Mouse (Mus musculus) thymus, postnatal 10 days (tissue): ENCODE measurements around the gene Oaz1.

Experiments used
- DNase-seq, 2 experiments: peaks; one replicate each; pipeline ENCODE4 v3.0.0; 2021; ENCODE audit warnings: low spot score in 2 of 2

The Oaz1 gene

DNA sequence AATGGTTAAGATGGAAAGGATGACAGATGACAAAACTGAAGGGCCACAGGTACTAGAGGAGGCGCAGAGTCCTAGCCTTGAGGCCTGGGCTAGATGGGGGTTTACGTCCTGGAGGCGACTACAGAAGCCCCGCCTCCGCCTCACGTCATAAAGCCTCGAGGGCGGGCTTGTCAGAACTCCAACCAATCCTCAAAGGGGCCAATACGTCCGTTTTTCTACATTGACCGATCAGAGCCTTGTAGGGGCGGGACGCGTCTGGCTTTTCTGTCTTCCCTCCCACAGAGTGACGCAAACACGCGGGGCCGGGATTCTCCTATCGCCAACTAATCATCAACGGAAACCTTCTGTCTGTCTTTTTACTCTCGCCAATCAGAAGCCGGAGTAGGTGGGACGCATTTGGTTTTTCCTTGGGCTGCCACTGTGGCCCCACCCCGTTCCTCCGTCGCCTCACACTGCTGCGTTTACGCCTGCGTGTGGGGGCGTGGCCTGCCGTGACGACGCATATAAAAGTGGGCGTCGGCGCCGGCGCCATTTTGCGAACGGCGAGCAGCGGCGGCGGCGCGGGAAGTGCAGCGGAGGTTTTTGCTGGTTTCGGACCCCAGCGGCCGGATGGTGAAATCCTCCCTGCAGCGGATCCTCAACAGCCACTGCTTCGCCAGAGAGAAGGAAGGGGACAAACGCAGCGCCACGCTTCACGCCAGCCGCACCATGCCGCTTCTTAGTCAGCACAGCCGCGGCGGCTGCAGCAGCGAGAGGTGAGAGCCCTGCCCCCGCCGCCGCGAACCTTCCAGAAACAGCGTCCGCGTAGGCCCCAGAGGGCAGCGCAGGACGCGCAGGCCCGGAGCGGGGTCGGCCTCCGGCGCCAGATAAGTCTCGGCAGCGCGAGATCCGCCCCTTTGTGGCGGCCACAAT is at the start of gene Oaz1:
Gene Oaz1 (plus strand): TSS at position 506 of the 912 bp plus-strand sequence.
- DNase-seq = peak; percentile 98 to 99

DNA sequence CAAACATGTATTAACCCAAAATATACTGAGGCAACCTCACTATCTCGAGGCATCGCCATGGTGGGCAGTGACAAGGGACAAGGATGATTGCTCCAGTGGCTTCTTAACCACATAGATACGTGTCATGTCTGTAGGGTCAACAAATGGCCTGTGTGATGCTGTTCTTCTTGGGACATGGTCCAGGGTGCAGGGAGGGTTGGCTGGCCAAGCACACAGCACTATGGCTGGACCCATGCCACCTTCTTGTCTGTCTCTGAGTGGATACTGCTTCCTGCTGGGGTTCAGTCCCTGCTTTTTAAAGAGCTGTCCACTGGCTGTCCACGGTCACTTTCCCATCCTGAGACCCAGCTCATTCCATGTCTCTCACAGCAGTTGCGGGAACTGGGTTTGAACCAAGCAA is 49.3 kb upstream of the Oaz1 start:
- no peak for DNase-seq

DNA sequence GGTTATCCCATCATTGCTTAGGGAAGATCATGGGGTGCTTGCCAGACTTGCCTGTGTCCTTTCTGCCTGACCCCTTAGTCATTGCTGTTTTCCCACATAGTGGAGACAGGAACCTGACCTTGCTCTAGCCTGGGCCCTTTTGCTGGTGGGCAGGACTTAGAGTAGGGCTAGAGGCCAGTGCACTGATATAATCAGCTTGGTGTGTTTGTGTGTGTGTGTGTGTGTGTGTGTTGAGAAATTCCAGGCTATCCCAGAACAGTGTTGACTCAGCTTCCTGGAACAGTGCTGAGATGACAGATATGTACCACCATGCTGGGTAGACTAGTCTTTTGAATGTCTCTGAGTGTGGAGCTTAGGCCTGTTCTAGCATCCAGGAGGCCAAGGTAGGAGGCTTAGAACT is 46.9 kb upstream of the Oaz1 start:
- no peak for DNase-seq

DNA sequence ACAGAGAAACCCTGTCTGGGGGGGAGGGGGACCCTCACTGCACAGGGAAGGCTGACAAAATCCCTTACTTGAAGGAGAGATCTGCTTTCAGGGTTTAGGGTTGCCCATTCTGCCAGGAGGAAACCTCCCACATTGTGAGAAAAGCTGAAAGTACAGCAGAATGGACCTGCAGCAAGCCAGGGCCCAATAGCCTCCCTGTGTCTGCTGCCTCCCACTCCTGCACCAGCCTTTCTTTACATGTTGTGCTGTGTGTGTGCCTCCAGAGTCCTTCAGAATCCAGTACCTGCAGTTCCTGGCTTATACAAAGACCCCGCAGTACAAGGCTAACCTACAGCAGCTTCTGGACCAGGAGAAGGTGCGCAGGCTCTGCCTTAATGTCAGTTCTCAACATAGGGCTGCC is 42.2 kb upstream of the Oaz1 start:
- DNase-seq = no peak

DNA sequence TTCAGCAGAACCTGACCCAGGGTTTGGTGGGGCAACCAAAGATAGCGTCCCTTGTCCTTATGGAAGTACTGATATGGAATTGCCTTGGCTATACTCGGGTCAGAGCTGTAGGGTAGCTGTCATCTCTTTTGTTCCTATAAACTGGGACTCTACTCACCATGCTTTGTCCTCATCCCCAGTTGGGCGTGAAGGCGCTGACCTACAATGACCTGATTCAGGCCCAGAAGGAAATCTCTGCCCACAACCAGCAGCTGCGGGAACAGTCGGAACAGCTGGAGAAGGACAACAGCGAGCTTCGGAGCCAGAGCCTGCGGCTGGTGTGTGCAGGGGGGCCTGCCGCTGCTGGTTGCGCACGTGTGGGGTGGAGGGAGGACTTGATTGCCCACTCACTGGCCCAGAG is 41.6 kb upstream of the Oaz1 start:
- no peak for DNase-seq

DNA sequence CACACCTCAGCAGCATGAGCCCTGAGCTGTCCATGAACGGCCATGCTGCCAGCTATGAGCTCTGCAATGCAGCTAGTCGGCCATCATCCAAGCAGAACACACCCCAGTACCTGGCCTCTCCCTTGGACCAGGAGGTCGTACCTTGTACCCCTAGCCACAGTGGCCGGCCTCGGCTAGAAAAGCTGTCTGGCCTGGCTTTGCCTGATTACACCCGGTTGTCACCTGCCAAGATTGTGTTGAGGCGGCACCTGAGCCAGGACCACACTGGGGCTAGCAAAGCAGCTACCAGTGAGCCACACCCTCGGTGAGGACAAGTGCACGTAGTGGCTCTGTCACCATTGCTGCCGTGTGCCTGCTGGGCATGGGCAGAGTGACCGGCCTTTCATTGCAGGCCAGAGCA is 40.5 kb upstream of the Oaz1 start:
- no peak for DNase-seq

DNA sequence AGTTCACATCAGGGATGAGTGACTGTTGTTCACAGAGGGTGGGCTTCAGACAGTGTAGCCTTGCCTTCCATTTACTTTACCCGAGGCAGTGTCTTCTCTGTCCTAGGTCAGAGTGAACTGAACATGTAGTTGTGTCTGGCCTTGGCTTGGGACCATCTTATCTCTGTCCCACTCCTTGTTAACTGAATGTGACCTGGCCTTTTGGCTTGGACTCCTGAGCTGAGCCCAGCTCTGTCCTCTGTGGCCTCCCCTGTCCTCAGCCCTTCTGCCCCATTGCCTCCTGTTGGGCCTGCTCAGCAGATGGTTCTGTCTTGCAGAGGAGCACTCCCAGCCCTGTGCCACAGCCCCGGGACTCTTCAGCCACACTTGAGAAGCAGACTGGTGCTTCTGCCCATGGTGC is 38.9 kb upstream of the Oaz1 start:
- no peak for DNase-seq

DNA sequence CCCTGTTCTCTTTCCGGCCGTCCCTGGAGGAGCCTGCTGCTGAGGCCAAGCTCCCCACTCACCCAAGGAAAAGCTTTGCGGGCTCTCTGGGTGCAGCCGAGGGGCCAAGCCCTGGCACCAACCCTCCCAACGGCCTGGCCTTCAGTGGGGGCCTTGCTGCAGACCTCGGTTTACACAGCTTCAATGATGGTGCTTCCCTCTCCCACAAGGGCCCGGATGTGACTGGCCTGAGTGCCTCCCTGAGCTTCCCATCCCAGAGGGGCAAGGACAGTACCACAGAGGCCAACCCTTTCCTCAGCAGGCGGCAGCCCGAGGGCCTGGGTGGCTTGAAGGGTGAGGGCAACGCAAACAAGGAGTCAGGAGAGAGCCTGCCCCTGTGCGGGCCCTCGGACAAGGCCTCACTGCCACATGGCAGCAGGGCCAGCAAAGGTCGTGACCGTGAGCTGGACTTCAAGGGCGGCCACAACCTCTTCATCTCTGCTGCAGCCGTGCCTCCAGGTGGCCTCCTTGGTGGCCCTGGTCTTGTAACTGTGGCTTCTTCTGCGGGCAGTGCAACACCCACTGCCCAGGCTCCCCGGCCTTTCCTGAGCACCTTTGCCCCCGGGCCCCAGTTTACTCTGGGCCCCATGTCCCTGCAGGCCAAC is 35.6 kb upstream of the Oaz1 start:
- DNase-seq = no peak

DNA sequence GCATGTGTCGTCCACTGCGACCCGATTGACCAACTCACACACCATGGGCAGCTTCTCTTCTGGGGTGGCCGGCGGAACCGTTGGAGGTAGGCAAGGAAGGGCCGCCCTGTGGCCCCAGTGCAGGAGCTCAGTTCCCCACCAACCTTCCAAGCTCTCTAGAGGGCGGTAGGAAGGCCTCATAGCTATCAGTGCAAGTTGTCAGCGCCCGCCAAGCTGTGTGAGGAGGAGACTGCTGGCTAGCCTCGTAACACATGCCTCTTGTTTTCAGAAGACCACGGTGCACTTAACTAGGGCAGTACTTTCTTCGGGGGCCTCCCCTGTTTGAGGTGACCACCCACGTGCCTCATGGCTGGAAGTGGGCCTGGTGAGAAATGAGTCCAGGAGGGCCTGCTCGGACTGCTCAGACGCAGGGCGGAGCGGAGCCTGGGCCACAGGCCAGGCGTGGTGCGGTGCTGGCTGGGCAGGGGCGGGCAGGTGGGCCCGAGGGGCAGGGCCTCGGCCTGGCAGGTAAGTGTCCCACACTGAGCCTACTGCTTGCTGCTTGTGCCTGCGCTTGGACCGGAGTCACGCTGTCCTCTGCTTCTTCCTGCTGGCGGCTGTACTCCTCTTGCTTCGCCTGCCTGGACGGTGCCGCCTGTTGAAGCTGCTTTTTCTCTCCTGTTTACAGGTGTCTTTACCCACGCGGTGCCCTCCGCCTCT is 34.8 kb upstream of the Oaz1 start:
- no peak for DNase-seq

DNA sequence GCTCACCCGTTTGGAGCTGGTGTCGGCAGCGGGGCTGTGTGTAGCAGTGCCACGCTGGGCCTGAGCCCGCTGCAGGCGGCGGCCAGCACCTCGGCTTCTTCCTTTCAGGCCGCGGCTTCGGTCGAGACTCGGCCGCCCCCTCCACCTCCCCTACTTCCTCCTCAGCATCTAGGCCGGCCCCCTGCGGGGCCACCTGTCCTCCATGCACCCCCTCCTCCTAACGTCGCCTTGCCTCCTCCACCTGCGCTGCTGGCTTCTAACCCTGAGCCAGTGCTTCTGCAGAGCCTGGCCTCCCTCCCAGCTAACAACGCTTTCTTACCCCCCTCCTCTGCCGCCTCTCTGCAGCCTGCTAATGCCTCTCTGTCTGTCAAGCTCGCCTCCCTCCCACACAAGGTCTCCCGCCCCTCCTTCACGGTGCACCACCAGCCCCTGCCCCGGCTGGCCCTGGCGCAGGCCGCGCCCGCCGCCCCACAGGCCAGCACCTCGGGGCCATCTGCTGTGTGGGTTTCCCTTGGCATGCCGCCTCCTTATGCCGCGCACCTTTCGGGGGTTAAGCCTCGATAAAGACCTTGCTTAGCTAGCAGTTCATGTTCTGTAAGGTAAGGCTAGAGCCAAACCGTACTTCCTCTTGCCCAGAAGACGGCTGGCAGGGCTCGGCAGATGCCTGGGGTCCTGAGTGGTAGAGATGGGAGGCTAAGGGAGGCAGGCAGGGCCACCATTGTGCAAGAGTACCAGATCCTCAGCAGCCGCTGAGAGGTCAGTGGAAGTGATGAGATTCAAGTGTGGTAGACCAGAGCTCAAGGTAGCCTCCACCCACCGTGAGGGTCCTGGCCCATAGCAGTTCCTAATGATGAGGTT is 34.1 kb upstream of the Oaz1 start:
- DNase-seq = peak; percentile 66 to 76

DNA sequence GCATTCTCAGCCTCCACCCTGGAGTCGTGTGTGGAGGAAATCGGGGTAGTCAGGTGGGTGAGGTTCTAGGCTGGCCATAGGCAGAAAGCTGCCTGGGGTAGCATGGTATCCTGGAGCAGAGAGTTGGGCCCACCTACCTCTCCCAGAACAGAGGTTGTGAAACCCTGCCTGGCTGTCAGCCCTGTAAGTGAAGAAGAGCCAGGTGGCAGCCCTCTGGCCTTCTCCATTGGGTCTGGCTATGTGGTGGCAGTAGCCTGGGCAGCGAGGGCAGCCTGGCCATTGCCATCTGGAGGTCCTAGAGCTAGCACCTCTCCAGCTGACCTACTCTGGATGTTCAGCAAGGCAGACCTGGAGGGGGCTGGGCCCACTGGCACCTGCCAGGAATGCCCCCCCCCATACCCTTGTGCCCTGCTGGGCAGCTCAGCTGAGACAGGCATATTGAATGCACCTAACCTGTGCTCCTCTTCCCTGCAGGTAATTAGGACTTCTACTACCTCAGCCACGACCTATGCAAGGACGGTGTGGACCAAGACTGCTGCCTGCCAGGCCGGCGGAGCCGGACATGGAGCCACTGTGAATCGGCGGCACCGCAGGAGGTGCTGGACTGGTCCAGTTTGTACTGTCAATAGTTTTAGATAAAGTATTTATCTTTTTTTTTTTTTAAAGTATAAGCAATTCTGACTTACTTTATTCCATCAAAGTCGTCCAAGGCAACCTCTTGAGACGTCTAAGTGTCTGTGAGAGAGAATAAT is 33.2 kb upstream of the Oaz1 start:
- no peak for DNase-seq

DNA sequence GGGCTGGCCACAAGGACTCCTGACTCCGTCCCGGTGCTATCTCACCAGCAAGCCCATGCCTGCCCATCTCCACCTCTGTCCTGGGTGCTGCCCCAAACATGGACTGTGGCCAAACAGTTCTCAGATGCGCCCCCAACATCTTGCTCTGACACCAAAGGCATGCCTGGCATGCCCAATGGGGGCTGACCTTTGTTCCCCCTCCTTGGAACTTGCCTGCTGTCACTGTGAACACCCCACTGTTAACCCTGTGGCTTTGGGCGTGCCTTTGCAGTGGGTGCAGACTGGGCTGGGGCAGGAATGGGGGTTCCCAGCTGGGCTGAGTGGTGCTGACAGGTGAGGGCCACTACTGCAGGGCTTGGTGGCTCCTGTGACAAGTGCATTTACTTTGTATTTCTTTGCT is 32.7 kb upstream of the Oaz1 start:
- no peak for DNase-seq

DNA sequence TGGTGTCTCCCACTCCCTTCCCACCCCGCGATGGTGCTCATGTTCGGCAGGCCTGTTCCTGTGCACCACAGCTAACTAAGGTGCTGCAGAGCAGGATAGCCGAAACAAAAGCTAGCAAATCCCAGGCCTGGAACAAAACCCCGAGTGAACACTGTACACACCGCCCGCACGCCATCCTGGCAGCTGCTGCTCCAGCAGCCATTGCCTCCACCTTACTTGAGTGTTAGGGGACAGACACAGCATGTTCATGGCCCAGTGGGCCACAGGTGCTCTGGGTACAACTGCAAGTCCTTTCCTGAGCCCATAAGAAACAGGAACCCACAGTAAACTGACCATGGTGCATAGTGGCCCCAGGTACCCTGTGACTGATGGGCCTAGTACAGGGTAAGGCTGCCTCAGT is 31.7 kb upstream of the Oaz1 start:
- no peak for DNase-seq

DNA sequence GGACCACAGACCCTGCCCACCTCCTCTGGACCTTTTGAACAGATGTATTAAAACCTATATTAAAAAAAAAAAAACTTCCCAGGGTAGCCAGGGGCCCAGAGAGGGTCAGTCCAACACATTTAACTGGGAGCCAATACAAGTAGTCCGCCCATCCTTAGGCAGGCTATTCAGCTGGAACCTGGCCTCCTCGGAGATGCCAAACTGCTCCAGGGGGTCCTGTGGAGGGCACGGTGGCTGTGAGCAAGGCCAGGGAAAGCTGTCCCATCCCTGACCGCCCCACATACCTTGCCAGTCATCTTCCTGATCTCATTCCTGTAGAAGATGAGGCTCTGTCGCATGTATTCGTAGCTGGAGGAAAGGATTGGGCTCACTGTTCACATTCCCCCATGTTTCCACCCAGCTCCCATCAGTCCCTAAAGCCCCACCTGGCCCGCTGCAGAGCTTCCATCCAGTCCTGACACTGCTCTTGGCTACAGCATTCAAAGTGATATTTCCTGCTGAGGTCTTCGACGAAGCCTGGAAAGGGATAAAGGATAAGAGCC is 30.1 kb upstream of the Oaz1 start:
- DNase-seq = no peak

DNA sequence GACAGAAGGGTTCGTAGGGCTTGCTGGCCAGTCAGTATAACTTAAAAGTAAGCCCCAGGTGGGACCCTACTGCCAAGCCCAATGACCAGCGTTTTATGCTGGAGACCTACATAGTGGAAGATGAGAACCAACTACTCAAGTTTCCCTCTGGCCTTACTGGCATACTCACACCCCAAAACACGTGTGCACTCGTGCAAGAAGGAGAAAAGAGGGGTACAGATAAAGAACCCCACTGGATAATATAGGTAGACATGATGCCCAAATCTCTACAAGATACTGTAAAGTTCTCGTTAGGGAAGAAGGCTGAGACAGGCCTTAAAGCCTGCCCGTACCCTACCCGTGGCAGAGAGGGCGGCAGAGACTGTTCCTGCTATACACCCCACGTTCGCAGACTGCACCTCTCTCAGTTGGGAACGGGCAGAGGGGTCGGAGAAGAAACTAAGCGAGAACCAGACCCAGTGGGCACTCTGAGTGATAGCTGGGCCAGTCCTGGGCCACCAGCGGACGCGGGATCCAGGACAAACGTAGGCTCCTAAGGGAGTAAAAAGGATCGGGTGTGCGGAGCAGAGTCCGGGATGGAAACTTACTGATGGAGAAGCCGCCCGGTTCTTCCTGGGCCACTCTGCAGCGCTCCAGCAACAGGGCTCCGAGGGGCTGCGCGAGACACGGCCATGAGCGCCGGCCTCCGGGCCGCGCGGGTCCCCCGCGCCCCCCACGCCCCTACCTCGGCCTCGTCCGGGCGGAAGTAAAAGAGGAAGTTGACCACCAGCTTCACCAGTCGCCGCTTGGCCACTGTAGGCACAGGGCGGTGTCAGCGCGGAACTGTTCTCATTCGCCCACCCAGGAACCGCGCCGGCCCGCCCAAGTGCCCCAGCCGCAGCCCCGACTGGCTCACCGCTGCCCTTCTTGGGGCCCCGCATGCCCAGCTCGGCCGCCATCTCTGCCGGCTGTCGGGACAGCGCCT is 29.0 kb upstream of the Oaz1 start:
- peak in 1 of 2 experiments; percentile 26 for DNase-seq

DNA sequence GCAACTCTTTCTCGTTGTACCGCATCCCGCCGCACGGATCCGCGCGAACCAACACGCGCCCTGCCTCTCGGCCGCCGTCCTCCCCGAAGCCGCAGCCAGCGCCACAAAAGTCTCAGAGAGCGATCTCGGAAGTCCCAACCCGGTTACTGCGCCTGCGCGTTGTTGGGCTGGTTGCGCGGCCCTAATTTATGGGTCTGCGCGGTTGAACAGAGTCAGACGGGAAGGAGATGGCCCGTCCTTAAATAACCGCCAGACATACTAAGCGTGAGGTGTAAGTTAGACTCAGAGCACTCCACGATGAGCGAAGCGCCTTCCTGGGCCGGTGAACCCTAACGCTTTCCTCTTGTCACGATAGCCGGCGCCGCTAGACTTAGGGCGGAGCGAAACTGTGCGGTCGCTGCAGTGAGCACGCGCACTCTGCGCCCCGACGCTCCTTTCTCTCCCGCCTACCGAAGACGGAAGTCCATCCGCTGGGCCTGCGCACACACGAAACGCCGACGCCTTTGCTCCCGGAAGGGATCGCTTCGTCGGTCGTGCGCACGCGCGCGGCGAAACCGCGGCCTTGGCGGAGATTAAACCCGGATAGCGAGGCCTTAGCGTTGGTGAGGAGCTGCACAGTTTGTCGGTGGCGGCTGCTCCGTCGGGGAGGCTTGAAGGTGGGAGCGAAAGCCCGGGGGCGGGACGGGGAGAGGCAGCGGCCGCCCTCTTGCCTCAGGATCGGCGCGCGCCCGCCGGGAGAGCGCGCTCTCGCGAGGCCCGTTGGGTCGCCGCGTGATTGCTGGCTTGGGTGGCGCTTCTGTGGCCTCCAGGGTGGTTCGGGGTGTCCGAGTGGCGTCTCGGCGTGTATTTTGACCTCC is 28.1 kb upstream of the Oaz1 start, which contains the start of the genes Sf3a2 and Plekhj1:
Gene Sf3a2 (plus strand): TSS at position 49 of the 857 bp plus-strand sequence.
Gene Plekhj1 (minus strand): TSS at position 477 of the 857 bp plus-strand sequence.
- DNase-seq = peak; percentile 93 to 97

DNA sequence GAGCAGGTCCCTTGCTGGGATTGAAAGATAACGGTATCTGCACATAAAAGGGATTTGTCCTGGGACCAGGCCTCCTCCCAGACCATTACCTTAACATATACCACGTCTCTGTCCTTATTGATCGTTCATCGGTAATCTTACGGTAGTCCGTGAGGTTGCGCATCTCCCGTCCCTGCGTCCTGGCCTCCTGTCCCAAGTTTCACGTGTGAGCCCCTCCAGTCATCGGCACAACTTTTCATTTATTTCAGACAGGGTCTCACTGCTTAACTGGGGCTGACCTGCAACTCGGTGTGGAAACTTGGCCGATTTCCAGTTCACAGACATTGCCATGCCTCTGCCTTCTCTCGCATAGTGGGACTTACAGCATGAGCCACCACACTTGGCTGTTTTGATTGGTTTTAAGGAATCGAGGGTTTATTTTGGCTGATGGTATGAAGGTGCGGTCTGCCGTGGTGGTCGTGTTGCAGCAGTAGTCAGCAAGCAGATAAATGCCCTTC is 27.3 kb upstream of the Oaz1 start:
- DNase-seq = no peak
